Mouse (Mus musculus) hindbrain, embryonic 12.5 days (tissue): ENCODE measurements around the gene Ppp1r27. TPM values are rescaled to one million over a fixed set of nuclear protein-coding genes. Genes with fewer than 3 reads are reported as not detected.
"Not testable (repeated sequence)": the region's sequence is repeated elsewhere in the genome, so short reads cannot be mapped to it uniquely, and the experiment has no call there.

Experiments used
- ATAC-seq: fragments of 200-750 bp; cut with Nextera tagmentation; 2 replicates; pipeline ENCODE4 v1.8.0; 2017; ENCODE audit warnings: moderate TSS enrichment; ENCODE audit not compliant: low FRiP score
- H3K27ac ChIP-seq: fragments of 300-500 bp; sonication (generic); 2 replicates; pipeline ENCODE4 v1.5.1; 2016; ENCODE audit warnings: mild to moderate bottlenecking
- H3K27me3 ChIP-seq: fragments of 300-500 bp; sonication (generic); 2 replicates; pipeline ENCODE4 v1.6.1; 2016; ENCODE audit warnings: mild to moderate bottlenecking
- H3K36me3 ChIP-seq: fragments of 300-500 bp; sonication (generic); 2 replicates; pipeline ENCODE4 v1.6.1; 2016; ENCODE audit warnings: mild to moderate bottlenecking
- H3K4me1 ChIP-seq: fragments of 300-500 bp; sonication (generic); 2 replicates; pipeline ENCODE4 v1.6.1; 2016
- H3K4me2 ChIP-seq: fragments of 300-500 bp; sonication (generic); replicated peaks from 2 replicates; pipeline ENCODE4 v1.6.1; 2016; ENCODE audit warnings: mild to moderate bottlenecking
- H3K4me3 ChIP-seq: fragments of 300-500 bp; sonication (generic); 2 replicates; pipeline ENCODE4 v1.5.1; 2016; ENCODE audit warnings: mild to moderate bottlenecking
- H3K9ac ChIP-seq: fragments of 300-500 bp; sonication (generic); 2 replicates; pipeline ENCODE4 v1.6.1; 2016; ENCODE audit warnings: mild to moderate bottlenecking, moderate library complexity
- H3K9me3 ChIP-seq: fragments of 300-500 bp; sonication (generic); replicated peaks from 2 replicates; pipeline ENCODE4 v1.6.1; 2016; ENCODE audit warnings: mild to moderate bottlenecking
- WGBS: fragments of 180-500 bp; shearing (Covaris S2); methylation state at CpG from one replicate; pipeline ENCODE4 v1.1.7; 2016; 5-methylcytosine and 5-hydroxymethylcytosine counted together
- polyA plus RNA-seq: library from polyadenylated mRNA; unstranded; fragments of >200 nt; fragmentation: Nextera tagmentation; extraction: Ambion mirVana; gene quantifications from 2 replicates; pipeline ENCODE4 v1.2.1, GENCODE M21; 2016

The Ppp1r27 gene
- polyA plus RNA-seq, 1 experiment from 2014 or later = not detected

DNA sequence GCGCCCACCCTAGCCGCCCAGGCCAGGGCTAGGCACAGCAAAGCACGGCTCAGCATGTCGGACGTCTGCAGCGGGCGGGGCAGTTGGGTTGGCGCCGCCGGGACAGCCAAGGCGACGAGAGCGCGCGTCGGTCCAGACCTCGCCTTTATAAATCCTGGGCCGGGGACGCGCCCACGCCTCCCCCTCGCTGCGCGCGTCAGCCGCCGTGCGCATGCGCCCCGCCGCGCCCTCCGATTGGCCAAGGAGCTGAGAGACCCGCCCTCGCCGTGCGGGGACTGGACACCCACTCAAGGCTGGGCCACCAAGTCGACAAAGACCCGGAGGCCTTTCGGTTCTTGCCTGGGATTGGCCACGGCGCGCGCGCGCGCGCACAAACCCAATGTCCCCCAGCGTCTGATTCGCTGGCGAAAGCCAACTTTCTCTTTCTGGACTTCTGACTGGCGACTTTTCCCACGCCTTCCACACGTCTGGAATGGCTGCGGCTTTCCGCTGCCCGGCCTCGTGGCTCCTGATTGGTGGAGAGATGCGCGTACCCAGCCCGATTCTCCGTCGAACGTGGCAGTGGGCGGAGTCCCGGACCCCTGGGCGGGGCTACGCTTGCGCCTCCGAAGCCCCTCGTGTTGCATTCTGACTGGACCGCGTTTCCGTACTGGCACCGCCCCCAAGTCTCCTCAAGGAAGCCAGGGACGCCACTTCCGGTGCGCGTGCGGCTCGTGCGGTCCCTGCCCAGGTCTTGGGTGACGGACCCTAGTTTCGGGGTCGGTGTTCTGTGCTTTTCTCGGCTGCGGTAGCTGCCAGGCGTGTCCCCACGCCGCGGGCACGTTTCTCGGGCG is 22.0 kb upstream of the Ppp1r27 start, which contains the start of gene P4hb:
TSS of gene P4hb (minus strand) at position 502 of the 833 bp plus-strand sequence.
- Histone ChIP-seq H3K4me2 (peak within 1 kb of the TSS; percentile 86), H3K36me3 (peaks cover 38% of the 10 kb centered on the region), H3K4me3 (peak within 1 kb of the TSS; percentile 69), H3K9me3 (no peaks in the 10 kb centered on the region), H3K27me3 (no peaks in the 10 kb centered on the region), H3K4me1 (peaks cover 20% of the 10 kb centered on the region), H3K9ac (peak within 1 kb of the TSS; percentile 87), H3K27ac (peak within 1 kb of the TSS; percentile 95)
- peak; percentile 98 for ATAC-seq
- under 1% methylated on average over 92 of the region's 94 CpGs for WGBS

DNA sequence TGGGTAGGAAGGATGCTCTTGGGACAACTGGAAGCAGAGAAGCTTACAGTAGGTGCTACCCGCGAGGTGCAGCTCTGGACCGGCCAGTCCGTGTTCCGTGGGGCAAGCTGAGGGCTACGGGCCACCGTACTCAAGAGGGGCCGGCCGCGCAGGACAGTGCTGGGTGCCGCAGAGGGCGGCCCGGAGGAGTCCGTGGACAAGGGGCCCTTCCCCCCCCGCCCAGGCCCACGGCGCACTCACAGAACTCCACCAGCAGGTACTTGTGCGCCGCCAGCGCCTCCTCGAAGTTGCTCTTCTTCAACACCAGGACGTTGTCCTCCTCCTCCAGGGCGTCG is 21.5 kb upstream of the Ppp1r27 start:
- Histone ChIP-seq H3K9me3 (no peaks in the 10 kb centered on the region), H3K27ac (peak overlapping the region; percentile 95), H3K4me3 (peak overlapping the region; percentile 69), H3K9ac (peak overlapping the region; percentile 87), H3K36me3 (peaks cover 38% of the 10 kb centered on the region), H3K4me1 (peaks cover 20% of the 10 kb centered on the region), H3K4me2 (peak overlapping the region; percentile 86), H3K27me3 (no peaks in the 10 kb centered on the region)
- 0% methylated on average over 20 of the region's 24 CpGs for WGBS
- peak; percentile 37 for ATAC-seq

DNA sequence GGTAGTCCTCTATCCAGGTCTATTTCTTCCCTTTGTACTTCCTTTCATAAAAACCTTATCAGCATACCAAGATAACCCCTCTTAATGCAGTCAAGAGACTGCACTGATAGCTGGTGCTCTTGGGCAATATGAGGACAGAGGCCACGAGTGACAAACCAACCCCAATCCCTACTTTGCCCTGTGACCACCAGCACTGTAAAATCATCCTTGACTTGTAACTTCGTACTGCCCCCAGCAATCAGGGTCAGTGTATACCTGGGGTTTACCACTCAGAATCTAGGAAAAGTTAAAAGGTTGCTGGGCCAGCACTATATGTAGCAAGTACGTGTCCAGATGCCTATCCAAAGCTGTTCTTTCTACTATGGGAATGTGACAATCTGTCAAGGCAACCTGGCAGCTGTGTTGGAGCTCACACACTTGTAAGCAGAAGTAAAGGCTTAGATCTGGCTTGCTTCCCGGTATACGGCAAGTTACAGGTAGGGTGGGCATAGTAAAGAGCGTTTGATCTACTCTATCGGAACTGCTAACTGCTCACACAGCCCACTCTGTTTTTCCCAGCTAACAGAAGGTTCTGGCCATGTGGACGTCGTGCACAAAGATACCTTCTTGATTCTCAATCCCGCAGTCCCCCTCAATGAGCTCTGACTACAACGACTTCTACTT is 21.0 kb upstream of the Ppp1r27 start:
- H3K27me3 ChIP-seq = no peaks in the 10 kb centered on the region
- H3K4me1 ChIP-seq = peaks cover 22% of the 10 kb centered on the region
- H3K9me3 ChIP-seq = no peaks in the 10 kb centered on the region
- peak overlapping the region; percentile 86 for H3K4me2 ChIP-seq
- H3K9ac ChIP-seq = peak overlapping the region; percentile 87
- peak overlapping the region; percentile 69 for H3K4me3 ChIP-seq
- WGBS = 15% methylated on average over 11 of the region's 11 CpGs
- H3K27ac ChIP-seq = peak overlapping the region; percentile 95
- H3K36me3 ChIP-seq = peaks cover 38% of the 10 kb centered on the region
- ATAC-seq = no peak

DNA sequence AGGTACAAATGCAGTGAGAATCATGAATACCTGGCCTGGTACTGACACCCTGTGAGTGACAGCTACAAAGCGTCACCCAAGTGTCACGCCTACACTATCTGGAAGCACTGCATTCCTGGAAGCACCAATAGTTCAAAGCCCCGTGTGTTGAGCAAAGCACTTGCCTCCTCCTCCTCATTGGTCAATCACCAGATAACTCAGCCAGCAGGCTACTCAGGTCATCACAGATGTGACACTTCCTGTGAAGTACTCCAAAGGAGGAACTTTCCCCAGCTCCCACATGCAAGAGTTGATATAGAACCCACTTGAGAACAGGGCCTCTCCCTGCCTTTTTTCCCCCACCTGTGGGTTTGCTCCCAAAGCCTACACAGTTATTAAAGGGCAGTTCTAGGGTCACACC is 20.2 kb upstream of the Ppp1r27 start:
- ATAC-seq = no peak
- peak overlapping the region; percentile 69; the same call in 1 of the 2 replicates for H3K4me3 ChIP-seq
- H3K9ac ChIP-seq = peak overlapping the region; percentile 87; the same call in 1 of the 2 replicates
- H3K27ac ChIP-seq = no peak overlapping the region
- peaks cover 22% of the 10 kb centered on the region for H3K4me1 ChIP-seq
- no peaks in the 10 kb centered on the region for H3K27me3 ChIP-seq
- H3K36me3 ChIP-seq = peaks cover 46% of the 10 kb centered on the region
- 89% methylated on average over 3 of the region's 3 CpGs for WGBS
- peak overlapping the region; percentile 86 for H3K4me2 ChIP-seq
- no peaks in the 10 kb centered on the region for H3K9me3 ChIP-seq

DNA sequence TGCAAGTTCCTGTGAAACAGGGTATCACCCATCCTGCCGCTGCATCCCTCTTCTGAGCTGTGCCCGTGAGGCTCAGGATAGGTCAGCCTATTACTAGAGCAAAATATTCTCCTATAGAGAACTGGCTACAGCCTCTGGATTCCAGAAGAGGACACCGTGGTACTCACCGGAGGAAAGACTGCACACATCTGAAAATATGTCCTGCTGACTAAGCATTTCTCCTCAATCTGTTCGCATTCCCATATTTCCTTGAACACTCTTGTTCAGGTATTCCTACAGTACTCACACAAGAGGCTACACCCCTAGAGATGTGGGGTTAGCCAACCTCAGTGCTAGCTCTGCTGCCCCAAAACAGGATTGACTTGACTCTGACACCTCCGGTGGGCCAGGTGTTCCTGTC is 17.4 kb upstream of the Ppp1r27 start:
- peaks cover 74% of the 10 kb centered on the region for H3K36me3 ChIP-seq
- H3K9ac ChIP-seq = no peak overlapping the region
- H3K27me3 ChIP-seq = no peaks in the 10 kb centered on the region
- H3K27ac ChIP-seq = no peak overlapping the region
- peaks cover 13% of the 10 kb centered on the region for H3K4me1 ChIP-seq
- H3K9me3 ChIP-seq = no peaks in the 10 kb centered on the region
- ATAC-seq = no peak
- WGBS = 97% methylated on average over 6 of the region's 6 CpGs
- no peak overlapping the region for H3K4me3 ChIP-seq
- no peak overlapping the region for H3K4me2 ChIP-seq

DNA sequence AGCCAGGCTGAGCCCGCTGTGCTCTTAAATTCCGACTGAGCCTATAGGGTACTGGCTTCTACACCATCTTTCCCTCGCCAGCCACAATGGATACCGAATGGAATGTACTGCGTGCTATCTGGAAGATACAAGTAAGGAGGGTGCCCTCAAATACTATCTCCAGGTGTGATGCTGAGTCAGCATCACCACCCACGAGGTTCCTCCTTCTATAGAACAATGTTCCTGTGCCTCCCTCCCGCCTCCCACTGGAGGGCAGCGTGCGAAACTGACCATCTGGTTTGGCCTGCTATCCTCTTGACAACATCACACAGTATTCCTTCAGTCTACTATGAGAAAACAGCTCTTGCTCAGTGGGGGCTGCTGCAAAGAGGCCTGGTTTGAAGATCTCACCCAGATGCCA is 14.2 kb upstream of the Ppp1r27 start:
- Histone ChIP-seq H3K36me3 (peaks cover 93% of the 10 kb centered on the region), H3K4me1 (peaks cover 3% of the 10 kb centered on the region), H3K9ac (no peak overlapping the region), H3K4me2 (no peak overlapping the region), H3K9me3 (no peaks in the 10 kb centered on the region), H3K4me3 (no peak overlapping the region), H3K27me3 (no peaks in the 10 kb centered on the region), H3K27ac (no peak overlapping the region)
- no peak for ATAC-seq
- WGBS = 84% methylated on average over 9 of the region's 9 CpGs

DNA sequence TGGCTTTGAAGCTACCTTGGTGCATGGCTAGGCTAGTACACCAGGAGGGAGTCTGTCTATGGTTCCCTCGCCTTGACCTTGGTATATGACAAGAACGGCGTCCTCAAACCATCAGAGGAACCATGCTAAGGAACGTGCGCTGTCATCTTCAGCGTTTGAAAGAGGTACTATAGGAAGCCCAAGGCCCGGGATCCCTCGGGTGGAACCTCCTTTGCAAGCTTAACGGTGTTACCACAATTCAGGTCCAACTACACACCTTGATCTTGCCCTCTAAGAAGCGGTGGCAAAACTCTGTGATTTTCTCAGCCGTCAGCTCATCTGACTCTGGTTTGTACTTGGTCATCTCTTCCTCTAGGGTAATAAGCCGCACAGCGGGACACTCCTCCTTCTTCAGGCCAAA is 12.0 kb upstream of the Ppp1r27 start:
- no peak overlapping the region for H3K9ac ChIP-seq
- H3K4me3 ChIP-seq = no peak overlapping the region
- H3K36me3 ChIP-seq = peaks cover 93% of the 10 kb centered on the region
- no peaks in the 10 kb centered on the region for H3K27me3 ChIP-seq
- no peak overlapping the region for H3K4me2 ChIP-seq
- peaks cover 3% of the 10 kb centered on the region; the same call in 1 of the 2 replicates for H3K4me1 ChIP-seq
- no peak for ATAC-seq
- 98% methylated on average over 13 of the region's 13 CpGs for WGBS
- no peak overlapping the region for H3K27ac ChIP-seq
- H3K9me3 ChIP-seq = no peaks in the 10 kb centered on the region

DNA sequence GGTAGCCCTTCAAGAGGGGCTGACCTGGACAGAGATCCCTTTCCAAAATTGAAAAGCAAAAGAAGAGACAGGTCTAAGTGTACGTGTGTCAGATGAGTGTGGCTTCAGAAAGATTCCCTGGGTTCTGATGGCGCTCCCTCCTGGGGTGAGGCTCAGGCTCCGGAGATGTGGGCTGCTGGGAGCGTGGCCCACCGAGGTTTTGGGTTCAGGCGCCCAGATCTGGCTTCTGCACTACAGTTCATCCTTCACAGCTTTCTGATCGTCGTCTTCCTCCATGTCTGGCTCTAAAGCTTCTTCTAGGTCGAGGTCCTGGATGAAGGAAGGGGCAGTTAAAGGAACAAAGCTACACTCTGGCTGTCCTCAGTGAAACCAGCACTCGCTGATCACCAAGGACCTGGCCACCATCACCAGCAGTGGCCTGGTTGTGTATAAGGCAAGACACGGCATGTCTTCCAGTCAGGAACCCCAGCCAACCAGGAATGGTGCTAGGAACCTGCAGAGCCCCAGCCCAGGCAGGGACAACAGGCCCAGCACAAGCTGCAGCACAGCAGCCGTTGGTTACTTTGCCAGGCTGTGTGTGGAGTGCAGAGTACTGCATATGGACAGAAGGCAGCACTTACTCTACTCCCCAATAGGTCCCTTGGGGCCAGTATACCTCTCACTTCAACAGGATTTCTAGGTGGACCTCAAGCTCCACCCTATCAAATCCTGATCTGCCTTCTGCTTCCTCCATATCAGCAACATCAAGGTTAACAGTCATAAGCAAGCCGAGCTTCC is 10.2 kb upstream of the Ppp1r27 start:
- H3K27me3 ChIP-seq = no peaks in the 10 kb centered on the region
- no peak overlapping the region for H3K4me3 ChIP-seq
- H3K9me3 ChIP-seq = no peaks in the 10 kb centered on the region; the same call in 1 of the 2 replicates
- no peaks in the 10 kb centered on the region for H3K4me1 ChIP-seq
- 93% methylated on average over 13 of the region's 13 CpGs for WGBS
- H3K9ac ChIP-seq = no peak overlapping the region
- H3K27ac ChIP-seq = no peak overlapping the region
- H3K36me3 ChIP-seq = peaks cover 74% of the 10 kb centered on the region
- no peak for ATAC-seq
- H3K4me2 ChIP-seq = no peak overlapping the region

DNA sequence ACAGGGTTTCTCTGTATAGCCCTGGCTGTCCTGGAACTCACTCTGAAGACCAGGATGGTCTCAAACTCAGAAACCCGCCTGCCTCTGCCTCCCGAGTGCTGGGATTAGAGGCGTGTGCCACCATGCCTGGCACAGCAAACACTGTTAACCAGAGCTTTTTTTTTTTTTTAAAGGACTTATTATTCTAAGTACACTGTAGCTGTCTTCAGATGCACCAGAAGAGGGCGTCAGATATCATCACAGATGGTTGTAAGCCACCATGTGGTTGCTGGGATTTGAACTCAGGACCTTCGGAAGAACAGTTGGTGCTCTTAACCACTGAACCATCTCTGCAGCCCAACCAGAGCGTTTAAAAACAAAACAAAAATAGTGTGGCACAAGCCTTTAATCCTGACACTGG is 7.9 kb upstream of the Ppp1r27 start:
- peaks cover 51% of the 10 kb centered on the region for H3K36me3 ChIP-seq
- 87% methylated on average over 6 of the region's 6 CpGs for WGBS
- not testable (repeated sequence) for H3K4me3 ChIP-seq, ATAC-seq, H3K4me1 ChIP-seq, H3K27ac ChIP-seq, H3K4me2 ChIP-seq, H3K9ac ChIP-seq, H3K27me3 ChIP-seq, H3K9me3 ChIP-seq

DNA sequence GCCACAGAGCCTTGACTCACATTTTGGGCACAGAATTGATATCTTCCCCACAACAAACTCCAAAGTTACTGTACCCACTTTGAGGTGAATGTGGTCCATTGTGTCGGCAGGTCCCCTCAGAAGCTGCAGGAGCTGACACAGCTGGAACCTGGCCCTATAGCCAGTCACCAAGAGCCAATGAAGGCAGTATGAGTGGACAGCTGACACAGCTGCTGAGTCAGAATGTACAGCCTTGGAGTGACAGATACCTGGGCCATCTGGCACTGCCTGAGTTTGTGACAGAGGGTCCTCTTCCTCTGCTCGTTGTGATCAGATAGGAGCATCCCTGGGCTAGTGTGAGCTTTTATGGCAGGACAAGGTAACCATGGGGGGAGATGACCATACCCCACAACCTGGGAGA is 4.3 kb upstream of the Ppp1r27 start:
- H3K9ac ChIP-seq = no peak overlapping the region
- no peak overlapping the region for H3K4me2 ChIP-seq
- no peak overlapping the region for H3K27ac ChIP-seq
- peaks cover 4% of the 10 kb centered on the region for H3K4me1 ChIP-seq
- H3K27me3 ChIP-seq = no peaks in the 10 kb centered on the region
- ATAC-seq = no peak
- H3K4me3 ChIP-seq = no peak overlapping the region
- H3K36me3 ChIP-seq = peaks cover 16% of the 10 kb centered on the region
- WGBS = 76% methylated on average over 2 of the region's 2 CpGs
- no peaks in the 10 kb centered on the region; the same call in 1 of the 2 replicates for H3K9me3 ChIP-seq

DNA sequence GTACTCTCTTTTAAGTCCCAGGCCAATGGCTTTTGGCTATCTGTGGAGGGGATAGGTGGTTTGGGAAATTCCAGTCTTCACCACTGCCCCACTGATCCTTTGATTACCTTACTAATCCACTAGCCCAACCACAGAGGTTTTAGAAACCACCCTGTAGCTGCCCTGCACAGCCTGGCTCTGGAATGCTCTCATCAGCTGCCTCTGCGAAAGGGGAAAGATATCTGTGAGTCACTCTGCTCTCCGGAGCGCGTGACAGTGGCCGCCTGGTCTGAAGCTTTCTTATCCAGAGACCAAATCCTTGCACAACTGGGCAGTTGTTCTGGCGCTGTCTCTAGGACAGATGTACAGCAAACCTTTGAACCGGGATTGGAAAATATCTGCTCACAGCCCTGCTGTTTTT is 3.9 kb upstream of the Ppp1r27 start:
- Histone ChIP-seq H3K27ac (no peak overlapping the region), H3K27me3 (no peaks in the 10 kb centered on the region), H3K4me1 (peaks cover 8% of the 10 kb centered on the region), H3K9me3 (no peaks in the 10 kb centered on the region; the same call in 1 of the 2 replicates), H3K36me3 (peaks cover 11% of the 10 kb centered on the region), H3K9ac (no peak overlapping the region), H3K4me3 (no peak overlapping the region), H3K4me2 (no peak overlapping the region)
- 91% methylated on average over 7 of the region's 7 CpGs for WGBS
- ATAC-seq = no peak

DNA sequence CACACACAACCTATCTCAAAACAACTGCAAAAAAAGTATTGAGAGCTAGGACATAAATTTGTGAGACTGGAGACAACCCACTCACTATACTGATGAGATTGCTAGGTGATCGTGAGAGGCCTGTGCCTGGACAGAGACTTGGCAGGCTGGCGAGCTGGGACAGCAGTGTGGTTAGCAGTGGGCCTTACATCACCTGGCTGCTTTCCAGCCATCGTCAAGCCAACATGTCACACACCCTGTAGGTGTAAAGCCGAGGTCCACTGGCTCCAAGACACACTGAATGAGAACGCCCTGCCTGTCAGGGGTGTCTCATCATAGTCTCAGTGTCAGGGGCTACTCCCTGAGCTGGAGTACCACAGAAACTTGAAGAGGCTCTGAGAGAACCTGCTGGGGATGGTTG is 1.8 kb upstream of the Ppp1r27 start:
- Histone ChIP-seq H3K4me3 (no peak overlapping the region), H3K9ac (no peak overlapping the region), H3K27ac (no peak overlapping the region), H3K27me3 (no peaks in the 10 kb centered on the region), H3K9me3 (no peaks in the 10 kb centered on the region; the same call in 1 of the 2 replicates), H3K4me1 (peaks cover 21% of the 10 kb centered on the region), H3K36me3 (no peaks in the 10 kb centered on the region), H3K4me2 (no peak overlapping the region)
- ATAC-seq = no peak
- 77% methylated on average over 5 of the region's 5 CpGs for WGBS
